Mouse (Mus musculus): ENCODE results near the gene Tlk2. TPM values are rescaled to one million over a fixed set of nuclear protein-coding genes. Genes with fewer than 3 reads are reported as not detected.

Gene Tlk2
- polyA plus RNA-seq, 1 experiment: 262 TPM

GRCm38 (mm10) chr11:105181126-105181637 is 2.6 kb downstream of the Tlk2 start:
- TF ChIP-seq CTCF (IDR thresholded peaks at IDR 0.05; ENCODE audit: insufficient read depth, low read depth, low read length) (no peak), POLR2A (IDR thresholded peaks at IDR 0.05; ENCODE audit: insufficient read depth, low read depth, low read length) (peak; percentile 66)
- peak overlapping the region; percentile 96 for H3K4me3 ChIP-seq (ENCODE audit: insufficient read depth, low read depth, low read length)
- WGBS: under 1% methylated on average over 59 of the region's 60 CpGs
- H3K4me1 ChIP-seq (ENCODE audit: control insufficient read depth, insufficient read depth, low read length): peaks cover 7% of the 10 kb centered on the region; the same call in 1 of the 2 replicates
- H3K27ac ChIP-seq (ENCODE audit: insufficient read depth, low read depth, low read length): peak overlapping the region; percentile 76

- Histone ChIP-seq H3K4me1 (ENCODE audit: control insufficient read depth, insufficient read depth, low read length) (peaks cover 7% of the 10 kb centered on the region; the same call in 1 of the 2 replicates), H3K27ac (ENCODE audit: insufficient read depth, low read depth, low read length) (peak overlapping the region; percentile 43), H3K4me3 (ENCODE audit: insufficient read depth, low read depth, low read length) (peak overlapping the region; percentile 96)
- TF ChIP-seq POLR2A (IDR thresholded peaks at IDR 0.05; ENCODE audit: insufficient read depth, low read depth, low read length) (no peak), CTCF (IDR thresholded peaks at IDR 0.05; ENCODE audit: insufficient read depth, low read depth, low read length) (no peak)
- 2% methylated on average over 84 of the region's 89 CpGs for WGBS
These were observed 3.3 kb downstream of the Tlk2 start for GRCm38 (mm10) chr11:105181689-105182460.

GRCm38 (mm10) chr11:105182461-105182855 is 3.9 kb downstream of the Tlk2 start:
- peak overlapping the region; percentile 43 for H3K27ac ChIP-seq (ENCODE audit: insufficient read depth, low read depth, low read length)
- peaks cover 7% of the 10 kb centered on the region; the same call in 1 of the 2 replicates for H3K4me1 ChIP-seq (ENCODE audit: control insufficient read depth, insufficient read depth, low read length)
- H3K4me3 ChIP-seq (ENCODE audit: insufficient read depth, low read depth, low read length): peak overlapping the region; percentile 96
- 3% methylated on average over 4 of the region's 4 CpGs for WGBS
- TF ChIP-seq CTCF (IDR thresholded peaks at IDR 0.05; ENCODE audit: insufficient read depth, low read depth, low read length): no peak
- no peak for TF ChIP-seq POLR2A (IDR thresholded peaks at IDR 0.05; ENCODE audit: insufficient read depth, low read depth, low read length)

GRCm38 (mm10) chr11:105184678-105185077 is 6.1 kb downstream of the Tlk2 start:
- Histone ChIP-seq H3K4me3 (ENCODE audit: insufficient read depth, low read depth, low read length) (no peak overlapping the region), H3K4me1 (ENCODE audit: control insufficient read depth, insufficient read depth, low read length) (peaks cover 7% of the 10 kb centered on the region; the same call in 1 of the 2 replicates), H3K27ac (ENCODE audit: insufficient read depth, low read depth, low read length) (no peak overlapping the region)
- no peak for TF ChIP-seq CTCF (IDR thresholded peaks at IDR 0.05; ENCODE audit: insufficient read depth, low read depth, low read length)
- no peak for TF ChIP-seq POLR2A (IDR thresholded peaks at IDR 0.05; ENCODE audit: insufficient read depth, low read depth, low read length)
- 92% methylated on average over 3 of the region's 3 CpGs for WGBS

- H3K4me3 ChIP-seq (ENCODE audit: insufficient read depth, low read depth, low read length): no peak overlapping the region
- WGBS: 93% methylated on average over 3 of the region's 3 CpGs
- no peaks in the 10 kb centered on the region for H3K4me1 ChIP-seq (ENCODE audit: control insufficient read depth, insufficient read depth, low read length)
- TF ChIP-seq CTCF (IDR thresholded peaks at IDR 0.05; ENCODE audit: insufficient read depth, low read depth, low read length) (no peak), POLR2A (IDR thresholded peaks at IDR 0.05; ENCODE audit: insufficient read depth, low read depth, low read length) (no peak)
- H3K27ac ChIP-seq (ENCODE audit: insufficient read depth, low read depth, low read length): no peak overlapping the region
These were observed 13.6 kb downstream of the Tlk2 start for GRCm38 (mm10) chr11:105192186-105192585.

GRCm38 (mm10) chr11:105196893-105197662 is 18.5 kb downstream of the Tlk2 start:
- H3K4me3 ChIP-seq (ENCODE audit: insufficient read depth, low read depth, low read length): no peak overlapping the region
- no peaks in the 10 kb centered on the region for H3K4me1 ChIP-seq (ENCODE audit: control insufficient read depth, insufficient read depth, low read length)
- 58% methylated on average over 4 of the region's 4 CpGs for WGBS
- H3K27ac ChIP-seq (ENCODE audit: insufficient read depth, low read depth, low read length): no peak overlapping the region
- no peak for TF ChIP-seq CTCF (IDR thresholded peaks at IDR 0.05; ENCODE audit: insufficient read depth, low read depth, low read length)
- no peak for TF ChIP-seq POLR2A (IDR thresholded peaks at IDR 0.05; ENCODE audit: insufficient read depth, low read depth, low read length)

GRCm38 (mm10) chr11:105202403-105202802 is 23.8 kb downstream of the Tlk2 start:
- no peak for TF ChIP-seq POLR2A (IDR thresholded peaks at IDR 0.05; ENCODE audit: insufficient read depth, low read depth, low read length)
- no peak for TF ChIP-seq CTCF (IDR thresholded peaks at IDR 0.05; ENCODE audit: insufficient read depth, low read depth, low read length)
- H3K27ac ChIP-seq (ENCODE audit: insufficient read depth, low read depth, low read length): no peak overlapping the region
- no peaks in the 10 kb centered on the region for H3K4me1 ChIP-seq (ENCODE audit: control insufficient read depth, insufficient read depth, low read length)
- WGBS: 49% methylated on average over 3 of the region's 3 CpGs
- H3K4me3 ChIP-seq (ENCODE audit: insufficient read depth, low read depth, low read length): no peak overlapping the region

- no peaks in the 10 kb centered on the region for H3K4me1 ChIP-seq (ENCODE audit: control insufficient read depth, insufficient read depth, low read length)
- no peak overlapping the region for H3K27ac ChIP-seq (ENCODE audit: insufficient read depth, low read depth, low read length)
- TF ChIP-seq CTCF (IDR thresholded peaks at IDR 0.05; ENCODE audit: insufficient read depth, low read depth, low read length): no peak
- no peak for TF ChIP-seq POLR2A (IDR thresholded peaks at IDR 0.05; ENCODE audit: insufficient read depth, low read depth, low read length)
- no peak overlapping the region for H3K4me3 ChIP-seq (ENCODE audit: insufficient read depth, low read depth, low read length)
- 51% methylated on average over 1 of the region's 1 CpGs for WGBS
These were observed 31.4 kb downstream of the Tlk2 start for GRCm38 (mm10) chr11:105210007-105210406.

GRCm38 (mm10) chr11:105214257-105214656 is 35.6 kb downstream of the Tlk2 start:
- TF ChIP-seq CTCF (IDR thresholded peaks at IDR 0.05; ENCODE audit: insufficient read depth, low read depth, low read length) (no peak), POLR2A (IDR thresholded peaks at IDR 0.05; ENCODE audit: insufficient read depth, low read depth, low read length) (no peak)
- 100% methylated on average over 1 of the region's 1 CpGs for WGBS
- Histone ChIP-seq H3K27ac (ENCODE audit: insufficient read depth, low read depth, low read length) (no peak overlapping the region), H3K4me1 (ENCODE audit: control insufficient read depth, insufficient read depth, low read length) (no peaks in the 10 kb centered on the region), H3K4me3 (ENCODE audit: insufficient read depth, low read depth, low read length) (no peak overlapping the region)

Data from olfactory bulb, adult 2 months (tissue).